Mouse (Mus musculus): ENCODE measurements around the gene Tmem211. TPM values are rescaled to one million over a fixed set of nuclear protein-coding genes. Genes with fewer than 3 reads are reported as not detected.

Gene Tmem211
- polyA plus RNA-seq, 1 experiment: not detected

GRCm38 (mm10) chr5:113275839-113276238 lies 49.1 kb downstream of the Tmem211 start:
- Histone ChIP-seq H3K4me3 (ENCODE audit: insufficient read depth, low read depth, low read length) (no peak overlapping the region), H3K27ac (ENCODE audit: insufficient read depth, low read depth, low read length) (no peak overlapping the region), H3K4me1 (ENCODE audit: control insufficient read depth, insufficient read depth, low read length) (no peaks in the 10 kb centered on the region), H3K36me3 (ENCODE audit: control insufficient read depth, insufficient read depth, low read length) (no peaks in the 10 kb centered on the region), H3K27me3 (replicated peaks; ENCODE audit: control insufficient read depth, insufficient read depth, low read length) (no peaks in the 10 kb centered on the region)
- WGBS: 78% methylated on average over 10 of the region's 10 CpGs
- no peak for DNase-seq
- TF ChIP-seq POLR2A (IDR thresholded peaks at IDR 0.05; ENCODE audit: low read depth, low read length) (no peak), CTCF (conservative IDR thresholded peaks at IDR 0.05; ENCODE audit: insufficient read depth, insufficient read length, low read depth, low read length) (no peak)

GRCm38 (mm10) chr5:113280138-113280856 lies 53.6 kb downstream of the Tmem211 start:
- WGBS: 43% methylated on average over 15 of the region's 15 CpGs
- Histone ChIP-seq H3K27me3 (replicated peaks; ENCODE audit: control insufficient read depth, insufficient read depth, low read length) (no peaks in the 10 kb centered on the region), H3K27ac (ENCODE audit: insufficient read depth, low read depth, low read length) (no peak overlapping the region), H3K4me1 (ENCODE audit: control insufficient read depth, insufficient read depth, low read length) (no peaks in the 10 kb centered on the region), H3K36me3 (ENCODE audit: control insufficient read depth, insufficient read depth, low read length) (no peaks in the 10 kb centered on the region), H3K4me3 (ENCODE audit: insufficient read depth, low read depth, low read length) (no peak overlapping the region)
- TF ChIP-seq CTCF (conservative IDR thresholded peaks at IDR 0.05; ENCODE audit: insufficient read depth, insufficient read length, low read depth, low read length) (no peak), POLR2A (IDR thresholded peaks at IDR 0.05; ENCODE audit: low read depth, low read length) (no peak)
- peak; percentile 36 for DNase-seq

GRCm38 (mm10) chr5:113281557-113281956 lies 54.8 kb downstream of the Tmem211 start:
- Histone ChIP-seq H3K4me1 (ENCODE audit: control insufficient read depth, insufficient read depth, low read length) (no peaks in the 10 kb centered on the region), H3K27ac (ENCODE audit: insufficient read depth, low read depth, low read length) (no peak overlapping the region), H3K36me3 (ENCODE audit: control insufficient read depth, insufficient read depth, low read length) (no peaks in the 10 kb centered on the region), H3K27me3 (replicated peaks; ENCODE audit: control insufficient read depth, insufficient read depth, low read length) (no peaks in the 10 kb centered on the region), H3K4me3 (ENCODE audit: insufficient read depth, low read depth, low read length) (no peak overlapping the region)
- TF ChIP-seq POLR2A (IDR thresholded peaks at IDR 0.05; ENCODE audit: low read depth, low read length): no peak
- TF ChIP-seq CTCF (conservative IDR thresholded peaks at IDR 0.05; ENCODE audit: insufficient read depth, insufficient read length, low read depth, low read length): no peak
- no peak for DNase-seq
- 89% methylated on average over 7 of the region's 7 CpGs for WGBS

GRCm38 (mm10) chr5:113283726-113284125 lies 57.0 kb downstream of the Tmem211 start:
- Histone ChIP-seq H3K4me3 (ENCODE audit: insufficient read depth, low read depth, low read length) (no peak overlapping the region), H3K27me3 (replicated peaks; ENCODE audit: control insufficient read depth, insufficient read depth, low read length) (no peaks in the 10 kb centered on the region), H3K36me3 (ENCODE audit: control insufficient read depth, insufficient read depth, low read length) (no peaks in the 10 kb centered on the region), H3K27ac (ENCODE audit: insufficient read depth, low read depth, low read length) (no peak overlapping the region), H3K4me1 (ENCODE audit: control insufficient read depth, insufficient read depth, low read length) (no peaks in the 10 kb centered on the region)
- TF ChIP-seq CTCF (conservative IDR thresholded peaks at IDR 0.05; ENCODE audit: insufficient read depth, insufficient read length, low read depth, low read length) (no peak), POLR2A (IDR thresholded peaks at IDR 0.05; ENCODE audit: low read depth, low read length) (no peak)
- WGBS: 58% methylated on average over 2 of the region's 2 CpGs
- DNase-seq: no peak

GRCm38 (mm10) chr5:113285541-113285940 lies 58.8 kb downstream of the Tmem211 start:
- H3K36me3 ChIP-seq (ENCODE audit: control insufficient read depth, insufficient read depth, low read length): no peaks in the 10 kb centered on the region
- no peak overlapping the region for H3K27ac ChIP-seq (ENCODE audit: insufficient read depth, low read depth, low read length)
- no peak for DNase-seq
- H3K4me3 ChIP-seq (ENCODE audit: insufficient read depth, low read depth, low read length): no peak overlapping the region
- WGBS: 66% methylated on average over 16 of the region's 16 CpGs
- no peak for TF ChIP-seq CTCF (conservative IDR thresholded peaks at IDR 0.05; ENCODE audit: insufficient read depth, insufficient read length, low read depth, low read length)
- no peak for TF ChIP-seq POLR2A (IDR thresholded peaks at IDR 0.05; ENCODE audit: low read depth, low read length)
- no peaks in the 10 kb centered on the region for H3K4me1 ChIP-seq (ENCODE audit: control insufficient read depth, insufficient read depth, low read length)
- H3K27me3 ChIP-seq (replicated peaks; ENCODE audit: control insufficient read depth, insufficient read depth, low read length): no peaks in the 10 kb centered on the region

- H3K36me3 ChIP-seq (ENCODE audit: control insufficient read depth, insufficient read depth, low read length): no peaks in the 10 kb centered on the region
These were observed 59.3 kb downstream of the Tmem211 start for GRCm38 (mm10) chr5:113286048-113286447.

GRCm38 (mm10) chr5:113286591-113287520 lies 60.1 kb downstream of the Tmem211 start:
- Histone ChIP-seq H3K36me3 (ENCODE audit: control insufficient read depth, insufficient read depth, low read length) (no peaks in the 10 kb centered on the region), H3K4me1 (ENCODE audit: control insufficient read depth, insufficient read depth, low read length) (no peaks in the 10 kb centered on the region), H3K27ac (ENCODE audit: insufficient read depth, low read depth, low read length) (no peak overlapping the region), H3K4me3 (ENCODE audit: insufficient read depth, low read depth, low read length) (no peak overlapping the region), H3K27me3 (replicated peaks; ENCODE audit: control insufficient read depth, insufficient read depth, low read length) (no peaks in the 10 kb centered on the region)
- 9% methylated on average over 58 of the region's 60 CpGs for WGBS
- peak; percentile 61 for DNase-seq
- peak; percentile 59 for TF ChIP-seq CTCF (conservative IDR thresholded peaks at IDR 0.05; ENCODE audit: insufficient read depth, insufficient read length, low read depth, low read length)
- no peak for TF ChIP-seq POLR2A (IDR thresholded peaks at IDR 0.05; ENCODE audit: low read depth, low read length)

More at GRCm38 (mm10) chr5:113286048-113286447, 59.3 kb downstream of the Tmem211 start:
- no peak overlapping the region for H3K27ac ChIP-seq (ENCODE audit: insufficient read depth, low read depth, low read length)
- DNase-seq: no peak
- WGBS: 73% methylated on average over 11 of the region's 11 CpGs
- H3K4me3 ChIP-seq (ENCODE audit: insufficient read depth, low read depth, low read length): no peak overlapping the region
- no peak for TF ChIP-seq POLR2A (IDR thresholded peaks at IDR 0.05; ENCODE audit: low read depth, low read length)
- no peak for TF ChIP-seq CTCF (conservative IDR thresholded peaks at IDR 0.05; ENCODE audit: insufficient read depth, insufficient read length, low read depth, low read length)
- no peaks in the 10 kb centered on the region for H3K27me3 ChIP-seq (replicated peaks; ENCODE audit: control insufficient read depth, insufficient read depth, low read length)
- H3K4me1 ChIP-seq (ENCODE audit: control insufficient read depth, insufficient read depth, low read length): no peaks in the 10 kb centered on the region

Measured in kidney, adult 2 months (tissue).